Mouse (Mus musculus): ENCODE measurements around the gene Supt5.
"Not testable (repeated sequence)": the region's sequence is repeated elsewhere in the genome, so short reads cannot be mapped to it uniquely, and the experiment has no call there.

Gene Supt5

DNA sequence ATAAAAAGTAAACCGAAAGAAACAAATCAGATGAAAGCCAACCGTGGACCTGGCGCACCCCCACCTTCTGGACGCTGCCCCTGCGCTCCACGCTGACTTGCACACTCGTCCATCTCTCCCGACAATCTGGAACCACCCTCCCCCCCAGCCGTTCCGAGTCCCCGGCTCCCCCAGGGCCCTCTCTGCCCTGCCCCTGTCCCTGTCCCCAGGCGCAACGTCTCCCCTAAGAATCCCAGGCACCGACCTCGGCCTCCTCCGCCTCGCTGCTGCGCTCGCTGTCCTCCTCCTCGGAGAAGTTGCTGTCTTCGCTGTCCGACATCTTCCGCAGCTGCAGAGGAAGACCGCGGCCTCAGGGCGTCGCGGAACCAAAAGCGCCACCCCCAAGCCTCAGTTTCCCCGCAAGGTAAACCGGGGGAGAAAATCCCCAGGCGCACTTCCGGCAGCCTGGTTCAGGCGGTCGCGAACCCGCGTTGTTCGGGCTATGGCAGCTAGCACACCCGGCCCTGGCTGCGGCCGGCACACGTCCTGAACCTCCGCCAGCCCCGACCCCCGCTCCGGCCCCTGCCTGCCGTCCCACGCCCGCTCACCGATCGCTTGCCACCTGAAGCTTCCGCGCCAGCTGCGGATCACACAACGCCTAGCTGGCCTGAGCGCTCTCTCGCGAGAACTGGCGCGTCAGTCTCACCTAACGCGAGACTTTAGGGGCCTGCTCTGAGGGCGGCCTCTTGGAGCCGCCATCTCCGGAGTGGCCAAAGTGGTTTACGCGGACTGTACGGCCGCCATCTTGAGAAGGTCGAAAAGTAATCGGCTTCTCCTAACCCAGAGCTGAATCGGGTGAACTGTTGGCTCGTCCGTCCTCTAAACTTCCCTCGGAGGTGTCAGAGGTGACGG, at the start of gene Supt5:
Gene Supt5, minus strand, starts transcription at position 639 of the 891 bp plus-strand sequence.
- peak; percentile 94 for DNase-seq

DNA sequence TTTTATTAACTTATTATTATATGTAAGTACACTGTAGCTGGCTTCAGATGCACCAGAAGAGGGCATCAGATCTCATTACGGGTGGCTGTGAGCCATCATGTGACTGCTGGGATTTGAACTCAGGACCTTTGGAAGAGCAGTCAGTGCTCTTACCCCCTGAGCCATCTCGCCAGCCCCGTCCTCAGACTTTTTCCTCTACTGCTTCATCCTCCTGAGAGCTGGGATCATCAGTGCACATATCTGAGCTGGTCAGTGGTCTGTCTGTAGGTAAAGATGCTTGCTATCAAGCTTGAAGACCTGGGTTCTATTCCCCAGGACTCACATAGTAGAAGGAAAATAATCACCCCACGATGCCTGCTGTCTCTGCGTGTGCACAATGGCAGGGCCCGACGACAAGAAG, 48.8 kb upstream of the Supt5 start:
- DNase-seq = not testable (repeated sequence)

- DNase-seq = not testable (repeated sequence)
Measured at GRCm38 (mm10) chr7:28386877-28387276, 48.3 kb upstream of the Supt5 start.

DNA sequence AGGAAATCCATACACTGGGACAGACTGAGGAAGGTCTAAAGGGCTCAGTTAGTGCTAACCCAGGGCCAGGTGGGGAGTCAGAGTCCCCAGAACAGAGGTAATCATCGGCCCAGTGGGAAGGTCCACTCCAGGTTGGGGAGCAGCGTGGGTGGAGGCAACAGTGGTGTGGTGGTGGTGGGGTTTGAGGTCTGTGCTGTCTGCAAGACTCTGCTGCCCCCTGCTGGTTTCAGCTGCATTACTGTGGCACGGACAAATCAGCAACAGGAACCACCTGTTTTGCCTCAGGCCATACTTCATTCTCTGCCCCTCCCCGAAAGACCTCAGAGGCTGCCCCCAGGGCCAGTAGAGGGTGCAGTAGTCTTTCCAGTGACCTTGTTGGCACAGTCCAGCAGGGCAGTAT, 47.9 kb upstream of the Supt5 start:
- DNase-seq = peak; percentile 93 to 94

GRCm38 (mm10) chr7:28386007-28386406, 47.5 kb upstream of the Supt5 start:
- peak in 1 of 2 experiments; percentile 63 for DNase-seq

DNA sequence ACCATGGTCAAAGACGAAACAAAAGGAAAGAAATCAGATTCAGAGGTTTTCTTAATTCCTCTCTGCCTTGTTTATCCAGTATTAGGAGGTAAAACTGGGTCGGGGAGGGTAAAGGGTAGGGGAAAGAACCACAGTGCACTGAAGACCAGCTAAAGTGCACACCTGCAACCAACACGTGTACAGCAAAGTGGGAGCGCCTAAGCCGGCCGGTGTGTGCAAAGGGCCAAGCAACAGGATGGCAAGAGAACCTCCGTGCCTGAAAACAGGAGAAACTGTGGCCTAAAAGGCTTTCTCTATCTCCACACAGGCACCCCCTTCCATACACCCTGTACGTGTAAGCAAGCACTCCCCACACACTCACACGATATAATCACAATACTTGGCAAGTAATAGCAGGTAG, 46.6 kb upstream of the Supt5 start:
- no peak for DNase-seq

DNA sequence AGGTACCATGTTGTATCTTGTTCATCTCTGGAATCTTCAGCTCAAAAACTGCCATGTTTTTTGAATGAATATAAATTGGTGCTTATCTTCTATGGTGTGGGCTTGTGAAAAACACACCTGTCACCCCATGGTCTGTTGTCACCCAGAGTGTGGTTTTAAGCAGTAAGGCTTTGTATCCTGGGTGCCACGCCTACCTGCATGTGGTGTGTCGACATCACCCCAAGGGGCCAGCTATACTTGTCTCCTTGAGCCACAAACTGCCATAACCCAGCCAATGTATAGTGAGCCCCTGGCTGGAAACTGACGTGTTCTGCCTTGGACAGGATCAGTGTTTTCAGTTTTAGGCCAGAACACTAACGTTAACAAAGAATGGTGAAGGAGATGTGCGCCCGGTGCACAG, 45.6 kb upstream of the Supt5 start:
- peak; percentile 54 to 59 for DNase-seq

DNA sequence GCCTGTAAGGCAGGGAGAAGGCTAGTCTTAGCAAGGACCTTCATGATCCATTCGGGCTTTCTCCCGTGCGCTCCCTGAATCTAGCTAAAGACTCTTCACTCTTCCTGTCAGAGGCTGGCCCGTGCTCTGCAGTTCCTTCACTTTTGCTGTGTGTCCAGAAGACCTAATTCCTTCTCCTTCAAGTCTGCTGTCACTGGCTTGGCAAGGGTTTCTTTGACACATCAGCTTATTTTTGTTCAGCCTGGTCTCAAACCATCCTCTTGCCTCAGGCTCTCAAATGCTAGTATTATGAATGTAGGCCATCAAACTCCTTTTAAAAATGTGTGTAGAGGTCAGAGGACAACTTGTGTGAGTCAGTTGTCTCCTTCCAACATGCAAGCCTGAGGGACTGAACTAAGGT, 45.1 kb upstream of the Supt5 start:
- no peak for DNase-seq

- peak; percentile 86 to 89 for DNase-seq
Measured at GRCm38 (mm10) chr7:28382981-28383396, 44.4 kb upstream of the Supt5 start.

- peak in 1 of 2 experiments; percentile 84 for DNase-seq
Measured at GRCm38 (mm10) chr7:28382347-28382951, 43.9 kb upstream of the Supt5 start.

DNA sequence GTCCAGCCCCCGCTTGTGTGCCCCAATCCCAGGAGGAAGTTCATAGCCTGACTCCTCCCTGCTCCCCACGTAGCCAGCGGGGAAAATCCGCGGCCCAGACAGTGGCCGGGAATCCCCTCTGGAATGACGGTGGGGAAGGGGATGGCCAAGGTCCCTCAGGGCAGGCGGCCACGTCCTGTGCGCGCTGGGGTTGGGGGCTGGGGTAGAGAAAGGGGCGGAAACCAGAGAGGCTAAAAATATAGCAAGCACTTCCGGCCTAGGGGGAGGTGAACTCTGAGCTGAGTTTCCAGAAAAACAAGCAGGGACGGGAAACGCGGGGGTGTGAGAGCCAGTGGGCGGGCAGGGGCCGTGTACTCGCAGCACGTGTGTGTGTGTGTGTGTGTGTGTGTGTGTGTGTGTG, 43.4 kb upstream of the Supt5 start:
- DNase-seq = peak; percentile 94 to 96

- peak; percentile 93 to 95 for DNase-seq
Measured at GRCm38 (mm10) chr7:28381017-28381790, 42.7 kb upstream of the Supt5 start.

- peak; percentile 58 to 66 for DNase-seq
Measured at GRCm38 (mm10) chr7:28380237-28381016, 41.9 kb upstream of the Supt5 start, which contains the start of gene Zfp36. Zfp36 (minus strand) TSS chr7:28380253.

DNA sequence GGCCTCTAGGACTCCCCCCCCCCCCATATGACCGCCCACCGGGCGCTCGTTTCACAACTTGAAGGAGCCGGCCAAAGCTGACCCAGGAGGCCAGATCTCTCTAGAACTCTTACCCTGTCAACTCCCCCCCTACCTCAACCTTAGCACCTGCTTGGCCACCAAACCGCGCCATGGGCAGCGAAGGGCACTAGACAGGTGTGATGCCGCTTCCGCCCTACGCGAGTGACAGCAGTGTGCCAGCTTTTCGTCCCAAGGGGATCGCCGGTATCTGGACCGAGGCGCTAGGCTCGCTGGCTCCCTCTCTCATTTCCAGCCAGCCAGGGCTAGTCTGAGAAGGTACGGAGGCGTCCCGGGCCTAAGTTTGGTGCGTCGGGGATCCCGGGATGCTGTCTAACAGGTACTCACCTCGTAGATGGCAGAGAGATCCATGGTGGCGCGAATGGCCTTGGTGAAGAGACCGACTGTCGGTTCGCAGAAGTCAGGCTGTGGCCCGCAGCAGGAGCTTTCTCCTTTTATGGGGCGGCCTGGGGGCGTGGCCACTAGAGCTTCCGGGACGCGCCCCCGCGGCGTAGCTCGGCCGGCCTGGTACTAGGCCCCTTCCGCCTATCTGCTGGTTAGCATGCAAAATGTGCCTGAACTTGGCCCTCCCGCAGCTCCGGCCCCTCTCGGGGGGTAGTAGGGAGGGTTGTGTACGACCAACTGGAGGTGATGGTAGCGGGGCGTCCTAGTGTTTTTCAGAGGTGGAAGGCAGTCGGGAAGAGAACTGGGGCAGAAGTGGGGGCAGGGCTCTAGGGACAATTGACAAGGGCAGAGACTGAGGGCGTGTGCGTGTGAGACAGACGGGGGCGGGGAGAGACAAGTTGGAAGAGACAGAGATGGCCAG, 40.5 kb upstream of the Supt5 start:
- DNase-seq = peak; percentile 99

DNA sequence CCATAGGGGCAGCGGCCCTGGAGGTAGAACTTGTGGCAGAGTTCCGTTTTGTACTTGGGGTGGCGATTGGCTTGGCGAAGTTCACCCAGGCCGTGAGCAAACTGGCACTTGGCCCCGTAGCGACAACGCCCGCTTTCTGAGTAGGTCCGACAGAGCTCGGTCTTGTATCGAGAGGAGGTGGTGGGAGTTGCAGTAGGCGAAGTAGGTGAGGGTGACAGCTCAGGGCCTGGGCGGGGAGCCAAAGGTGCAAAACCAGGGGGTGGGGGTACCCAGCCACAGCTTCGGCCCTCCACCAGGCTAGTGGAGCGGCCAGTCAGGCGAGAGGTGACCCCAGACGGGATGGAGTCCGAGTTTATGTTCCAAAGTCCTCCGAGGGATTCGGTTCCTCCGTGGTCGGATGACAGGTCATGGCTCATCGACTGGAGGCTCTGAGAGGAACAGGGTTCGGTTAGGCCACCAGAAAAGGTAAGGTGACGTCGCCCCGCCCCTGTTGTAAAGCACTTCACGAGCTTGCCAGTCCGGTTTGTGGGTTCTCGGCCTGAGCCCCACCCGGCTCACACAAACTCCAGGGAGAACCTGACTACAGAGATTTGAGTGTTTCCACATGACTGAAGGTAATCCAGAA, 39.6 kb upstream of the Supt5 start:
- peak; percentile 78 to 79 for DNase-seq

DNA sequence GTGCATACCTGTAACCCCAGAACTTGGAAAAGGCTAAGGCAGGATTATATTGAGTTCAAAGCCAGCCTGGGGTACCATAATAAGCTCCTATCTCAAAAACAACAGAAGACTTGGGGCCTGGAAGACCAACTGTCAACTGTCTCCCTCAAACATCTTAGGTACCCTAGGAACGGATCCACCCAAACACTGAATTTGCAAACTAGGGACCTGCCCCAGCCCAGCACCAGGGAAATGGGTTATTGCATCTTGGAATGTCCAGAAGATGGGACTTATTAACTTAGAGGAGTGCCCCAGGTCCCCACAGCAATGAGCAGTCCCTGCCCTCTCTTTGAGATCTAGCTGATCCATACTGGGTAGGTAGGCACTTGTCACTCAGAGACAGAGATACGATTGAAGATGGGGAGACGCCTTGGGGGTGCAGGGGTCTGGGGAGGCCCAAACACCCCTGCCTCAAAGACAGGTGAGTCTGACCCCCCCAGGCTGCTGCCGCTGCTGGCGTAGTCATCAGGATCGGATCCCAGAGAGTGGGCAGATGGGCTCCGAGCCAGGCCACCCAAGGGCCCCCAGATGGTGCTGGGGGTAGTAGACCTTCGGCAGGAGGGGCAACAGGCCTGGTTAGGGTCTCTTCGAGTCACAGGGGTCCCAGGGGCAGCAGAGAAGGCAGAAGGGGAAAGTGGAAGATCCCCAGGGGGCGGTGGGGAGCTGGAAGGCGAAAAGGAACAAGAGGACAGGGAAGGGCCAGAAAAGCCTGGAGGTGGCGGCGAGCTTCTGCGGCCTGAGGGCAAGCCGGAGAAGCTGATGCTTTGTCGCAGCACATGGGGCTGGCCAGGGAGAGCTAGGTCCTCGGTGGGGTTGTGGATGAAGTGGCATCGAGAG, 38.9 kb upstream of the Supt5 start:
- DNase-seq = peak; percentile 58 to 67

GRCm38 (mm10) chr7:28376011-28376771, 37.6 kb upstream of the Supt5 start:
- DNase-seq = peak; percentile 87 to 88

DNA sequence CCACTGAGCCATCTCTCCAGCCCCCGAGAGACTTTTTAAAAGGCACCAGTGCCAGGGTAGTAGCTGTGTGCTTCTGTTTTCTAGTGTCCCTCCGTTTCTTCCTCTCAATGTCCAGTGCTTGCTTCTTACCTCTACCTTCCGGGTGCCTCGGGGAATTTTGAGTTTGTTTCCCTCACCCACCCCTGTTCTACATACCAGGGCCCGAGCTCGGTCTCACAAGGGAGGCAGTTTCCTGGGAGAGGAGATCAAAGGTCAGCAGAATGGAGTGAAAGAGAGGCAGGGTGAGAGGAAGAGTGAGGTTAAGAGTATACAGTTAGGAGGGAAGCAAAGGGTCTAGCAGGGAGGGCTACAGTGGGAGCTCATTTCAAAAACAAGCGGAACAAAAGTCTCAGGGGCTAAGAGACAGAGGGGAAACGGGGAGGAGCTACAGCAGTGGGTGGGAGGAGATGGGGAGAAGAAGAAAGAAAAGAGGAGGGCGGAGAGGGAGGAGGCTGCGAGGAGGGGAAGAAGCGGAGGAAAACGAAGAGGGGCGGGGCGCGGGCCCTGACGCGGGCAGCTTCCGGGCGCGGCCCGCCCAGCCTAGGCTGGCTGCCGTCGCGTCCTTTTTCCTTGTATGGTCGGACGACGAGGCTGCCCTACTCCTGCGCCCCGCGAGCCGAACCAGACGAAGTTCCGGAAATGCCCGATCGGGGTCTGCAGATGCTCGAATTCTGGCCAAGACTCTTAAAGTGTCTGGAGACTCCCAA, 36.8 kb upstream of the Supt5 start:
- peak; percentile 93 to 94 for DNase-seq
